Mouse (Mus musculus) testis, adult 2 months (tissue): ENCODE measurements around the gene Sugct.

Source experiments
- CTCF ChIP-seq: fragments of 200-500 bp; IDR thresholded peaks from 2 replicates; pipeline ENCODE4 v1.5.1; 2012; ENCODE audit warnings: low read depth, mild to moderate bottlenecking, inconsistent platforms, low read length, moderate library complexity; ENCODE audit not compliant: control insufficient read depth, insufficient read depth, insufficient replicate concordance
- POLR2A ChIP-seq: fragments of 200-500 bp; IDR thresholded peaks from 2 replicates; pipeline ENCODE4 v1.6.1; 2012; ENCODE audit warnings: low read depth, mild to moderate bottlenecking, inconsistent platforms, low read length, moderate library complexity; ENCODE audit not compliant: control insufficient read depth

GRCm38 (mm10) chr13:16898084-16898792 is 797.1 kb downstream of the Sugct start:
- no peak for TF ChIP-seq CTCF
- TF ChIP-seq POLR2A, result no peak
